Mouse (Mus musculus): ENCODE measurements around the gene Ezr.
A peak's percentile ranks its signal among the peaks of the same experiment; 100 is the strongest.

The Ezr gene

DNA sequence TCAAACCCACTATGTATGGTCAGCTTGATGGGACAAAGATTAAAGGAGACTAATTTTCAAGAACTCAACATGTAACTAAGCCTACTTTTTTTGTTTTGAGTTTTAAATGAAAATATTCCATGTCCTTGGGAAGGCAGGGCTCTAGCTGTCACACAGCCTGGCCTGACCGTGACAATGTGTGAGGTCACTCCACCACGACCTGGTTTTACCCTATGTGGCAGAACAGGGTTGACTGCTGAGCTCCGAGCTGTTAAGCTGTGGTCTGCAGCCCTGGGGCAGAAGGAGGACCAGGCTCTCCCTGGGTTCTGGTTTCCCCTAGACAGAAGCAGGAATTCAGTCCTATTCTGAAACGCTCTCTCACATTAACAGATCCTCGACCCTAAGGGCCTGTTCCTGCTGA lies 14.8 kb downstream of the Ezr start:
- no peak for DNase-seq

DNA sequence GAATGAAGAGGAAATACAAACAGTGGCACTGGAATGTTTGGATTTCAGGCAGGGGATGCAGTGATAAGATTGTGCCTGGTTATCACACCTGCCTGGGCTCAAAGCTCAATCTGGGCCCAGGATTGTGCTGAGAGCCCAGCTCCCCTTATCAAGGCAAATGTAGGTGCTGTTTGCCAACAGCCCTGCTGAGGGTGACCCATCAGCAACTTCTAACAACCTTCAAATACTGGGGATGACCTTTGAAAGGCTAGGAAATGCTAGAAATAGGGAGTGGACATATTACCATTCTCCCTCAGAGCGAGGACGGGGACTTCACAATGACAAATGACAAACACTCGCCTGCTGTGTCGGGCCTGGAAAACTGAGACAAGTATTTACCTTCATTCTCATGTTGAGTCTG lies 15.8 kb downstream of the Ezr start:
- no peak for DNase-seq

DNA sequence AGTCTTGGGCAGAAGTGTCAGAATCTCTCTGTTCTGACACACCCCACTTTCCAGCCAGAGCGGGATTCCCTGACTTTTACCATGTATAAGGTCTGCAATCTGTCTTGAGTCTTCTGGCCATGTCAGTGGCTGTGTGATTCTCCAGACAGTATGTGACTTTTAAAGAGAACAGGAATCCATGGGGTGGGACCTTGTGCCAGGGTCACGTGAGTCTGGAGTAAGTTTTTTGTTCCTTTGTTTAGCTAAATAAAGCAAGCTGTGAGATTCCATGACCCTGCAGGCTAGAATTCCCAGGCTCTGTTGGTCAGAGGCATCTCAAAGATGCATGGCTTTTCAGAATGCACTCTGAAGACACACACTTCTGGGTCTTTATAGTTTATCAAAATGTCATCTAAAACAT lies 16.7 kb downstream of the Ezr start:
- DNase-seq, result no peak

DNA sequence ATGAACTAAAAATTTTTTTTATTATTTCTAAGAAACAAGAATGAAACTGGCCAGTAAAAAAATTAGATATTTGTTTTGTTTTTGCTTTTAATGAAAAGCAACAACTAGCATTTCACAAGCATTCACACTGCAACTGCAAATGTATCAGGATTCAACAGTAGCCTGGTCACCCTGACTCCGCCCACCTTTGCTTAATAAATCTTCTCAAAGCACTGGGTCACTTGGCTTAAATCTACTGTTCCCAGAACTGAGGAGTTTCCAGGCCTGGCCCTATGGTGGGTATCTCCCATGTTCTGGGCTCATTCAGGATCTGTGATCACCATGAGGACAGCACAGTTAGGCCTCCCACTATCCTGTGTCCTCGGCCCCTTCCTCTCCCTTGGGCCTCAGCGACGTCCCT lies 17.9 kb downstream of the Ezr start:
- no peak for DNase-seq

DNA sequence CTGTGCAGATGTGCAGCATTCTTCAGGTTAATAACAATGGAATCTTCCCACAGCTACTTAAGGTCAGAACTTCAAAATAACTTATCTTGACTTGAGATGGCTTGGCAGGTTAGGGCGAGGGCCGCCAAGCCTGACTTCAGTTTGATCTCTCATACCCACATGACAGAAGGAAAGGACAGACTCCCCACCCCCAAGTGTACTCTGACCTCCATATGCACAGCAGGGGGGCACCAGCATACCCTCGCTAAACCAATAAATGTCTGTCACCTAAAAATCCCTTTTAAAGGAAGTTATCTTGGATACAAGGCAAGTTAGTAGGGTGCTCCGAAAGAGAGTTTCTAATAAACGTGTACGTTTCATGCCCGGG lies 18.4 kb downstream of the Ezr start:
- no peak for DNase-seq

DNA sequence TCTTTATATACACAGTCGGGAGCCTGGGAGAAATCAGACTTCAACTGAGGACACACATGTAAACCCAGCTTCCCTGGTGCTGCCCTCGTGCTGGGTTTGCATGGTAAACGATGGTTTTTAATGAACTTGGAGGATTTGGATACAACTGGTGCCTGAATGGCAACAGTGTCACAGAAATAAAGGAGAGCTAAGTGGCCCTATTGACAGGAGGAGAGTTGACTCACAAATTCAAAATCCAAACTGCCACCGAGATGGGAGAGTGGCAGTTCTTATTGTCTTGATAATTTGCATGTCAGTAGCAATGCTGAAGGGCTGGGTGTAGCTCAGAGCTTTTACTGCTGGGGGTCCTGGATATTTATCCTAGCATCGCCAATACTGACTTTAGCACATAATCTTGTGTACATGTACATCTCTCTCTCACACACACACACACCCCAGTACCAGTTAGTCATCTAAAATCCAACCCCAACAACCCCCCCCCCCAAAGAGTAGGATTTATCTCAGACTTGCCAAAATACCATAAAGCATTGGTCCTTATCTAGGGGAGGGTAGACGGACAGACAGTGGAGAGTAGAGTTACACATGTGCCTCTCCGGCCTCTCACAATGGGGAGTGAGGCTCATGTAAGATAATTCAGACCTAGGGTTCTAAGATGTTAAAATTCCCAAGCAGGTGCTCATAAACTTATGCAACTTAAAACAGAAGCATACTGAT lies 18.9 kb downstream of the Ezr start:
- DNase-seq, result no peak

DNA sequence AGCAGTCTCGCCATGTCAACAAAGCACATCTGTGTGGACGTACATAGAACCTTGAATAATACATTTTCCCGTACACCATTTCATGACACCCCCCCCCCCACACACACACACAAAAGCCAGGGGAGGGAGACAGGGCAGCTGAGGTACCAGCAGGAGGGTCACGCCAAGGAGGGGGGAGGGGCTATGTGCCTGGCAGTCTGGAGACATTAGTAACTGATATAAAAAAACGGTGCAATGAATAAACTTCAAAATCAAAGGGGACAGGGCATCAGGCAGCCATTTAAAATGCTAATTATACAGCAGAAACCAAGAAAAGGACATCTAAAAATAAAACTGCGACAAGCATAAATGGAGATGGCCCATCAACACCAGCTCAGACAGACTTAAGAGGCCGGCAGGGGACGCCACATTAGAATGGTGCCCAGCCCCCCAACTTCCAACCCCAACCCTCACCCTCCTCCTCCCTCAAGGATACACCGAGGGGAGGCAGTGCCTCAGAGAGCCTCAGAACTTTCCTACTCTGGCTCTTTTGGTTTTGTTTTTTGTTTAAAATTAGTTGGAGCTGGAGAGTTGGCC lies 22.8 kb downstream of the Ezr start:
- DNase-seq, result no peak

DNA sequence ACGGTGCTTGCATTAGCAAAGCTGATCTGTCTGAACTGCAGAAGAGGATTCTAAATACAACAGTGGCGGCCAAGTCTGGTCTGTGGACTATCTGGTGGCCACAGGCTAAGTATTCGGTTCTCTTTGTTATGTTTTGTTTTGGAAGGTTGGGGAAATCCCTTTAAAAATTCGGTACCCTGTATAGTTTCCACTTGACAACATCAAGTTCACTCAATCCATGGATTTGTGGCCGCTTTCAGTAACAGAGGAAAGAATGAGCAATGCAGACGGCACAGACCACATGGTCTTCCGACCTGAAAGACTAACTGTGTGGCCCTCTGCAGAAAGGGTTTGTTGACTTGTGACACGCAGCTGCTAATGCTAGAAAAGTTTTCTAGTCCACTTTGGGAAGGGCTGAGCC lies 23.7 kb downstream of the Ezr start:
- no peak for DNase-seq

DNA sequence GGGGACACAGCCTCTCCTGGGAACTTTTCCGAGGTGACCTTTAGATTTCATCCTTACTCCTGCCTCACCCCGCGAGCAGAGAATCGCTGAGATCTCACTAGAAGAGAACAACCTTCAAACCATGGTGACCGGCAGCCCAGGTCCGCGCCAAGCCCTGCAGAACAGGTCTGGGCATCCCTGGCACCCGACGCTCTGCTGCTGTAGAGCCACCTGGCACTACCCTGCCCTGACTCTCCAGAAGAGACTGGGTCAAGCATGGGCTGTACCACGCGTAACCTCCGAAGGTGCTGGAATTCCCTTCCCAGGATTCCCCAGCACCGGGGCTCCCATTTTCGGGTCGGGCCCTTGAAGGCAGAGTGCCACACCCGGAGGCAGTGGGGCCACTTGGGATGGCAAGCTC lies 24.7 kb downstream of the Ezr start:
- no peak for DNase-seq

DNA sequence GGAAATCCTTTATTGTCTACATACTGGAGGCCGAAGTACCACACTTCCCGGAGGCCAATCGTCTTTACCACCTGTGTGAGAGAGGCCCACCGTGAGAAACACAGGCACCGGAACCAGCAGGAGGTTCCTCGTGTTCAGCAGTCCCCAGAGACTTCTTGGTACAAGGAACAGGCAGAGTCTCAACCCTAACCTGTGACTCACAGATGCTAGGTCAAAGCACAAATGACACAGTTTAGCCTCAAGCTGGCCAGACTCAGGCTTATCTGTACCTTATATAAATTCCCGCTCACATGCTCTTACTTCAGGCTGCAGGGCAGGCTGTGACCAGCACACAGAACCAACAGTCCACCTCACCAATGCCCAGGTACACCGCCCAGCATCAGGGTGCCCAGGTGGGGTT lies 26.7 kb downstream of the Ezr start:
- DNase-seq, result no peak

DNA sequence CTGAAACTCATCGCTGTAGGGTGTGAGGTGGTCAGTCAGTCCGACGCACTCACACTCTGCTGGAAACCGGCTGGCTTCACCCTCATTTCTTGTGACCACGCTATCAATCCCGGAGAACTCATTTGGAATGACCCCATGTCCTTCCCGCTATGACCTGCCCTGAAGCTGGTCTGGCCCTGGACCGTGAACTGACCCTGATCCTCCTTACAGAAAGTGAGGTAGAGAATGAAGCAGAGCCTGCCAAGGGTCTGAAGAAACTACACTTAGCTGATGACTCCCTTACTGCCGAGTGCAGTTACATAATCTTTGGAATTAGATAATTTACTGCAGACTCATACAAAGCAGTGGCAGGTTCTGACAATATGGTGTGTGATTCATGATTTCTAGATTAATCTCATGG lies 27.4 kb downstream of the Ezr start:
- DNase-seq, result no peak

DNA sequence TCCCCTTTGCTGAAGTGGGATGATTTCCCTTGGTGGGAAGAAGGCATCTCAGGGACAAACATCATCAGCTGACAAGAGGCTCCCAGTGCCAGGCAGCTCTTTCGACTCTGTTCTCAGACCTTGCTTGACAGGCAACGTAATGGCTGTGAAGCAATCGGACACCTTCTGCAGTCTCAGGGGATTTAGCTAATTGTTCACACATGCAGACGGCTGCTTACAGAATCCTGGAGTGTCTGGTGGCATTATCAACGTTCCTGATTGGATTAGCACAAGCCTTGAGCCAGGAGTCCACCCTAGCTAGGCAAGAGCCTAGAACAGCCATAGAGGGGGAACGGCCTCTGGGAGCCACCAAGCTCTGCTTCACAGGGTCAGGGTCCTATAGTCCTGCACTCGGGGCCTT lies 30.2 kb downstream of the Ezr start:
- no peak for DNase-seq

DNA sequence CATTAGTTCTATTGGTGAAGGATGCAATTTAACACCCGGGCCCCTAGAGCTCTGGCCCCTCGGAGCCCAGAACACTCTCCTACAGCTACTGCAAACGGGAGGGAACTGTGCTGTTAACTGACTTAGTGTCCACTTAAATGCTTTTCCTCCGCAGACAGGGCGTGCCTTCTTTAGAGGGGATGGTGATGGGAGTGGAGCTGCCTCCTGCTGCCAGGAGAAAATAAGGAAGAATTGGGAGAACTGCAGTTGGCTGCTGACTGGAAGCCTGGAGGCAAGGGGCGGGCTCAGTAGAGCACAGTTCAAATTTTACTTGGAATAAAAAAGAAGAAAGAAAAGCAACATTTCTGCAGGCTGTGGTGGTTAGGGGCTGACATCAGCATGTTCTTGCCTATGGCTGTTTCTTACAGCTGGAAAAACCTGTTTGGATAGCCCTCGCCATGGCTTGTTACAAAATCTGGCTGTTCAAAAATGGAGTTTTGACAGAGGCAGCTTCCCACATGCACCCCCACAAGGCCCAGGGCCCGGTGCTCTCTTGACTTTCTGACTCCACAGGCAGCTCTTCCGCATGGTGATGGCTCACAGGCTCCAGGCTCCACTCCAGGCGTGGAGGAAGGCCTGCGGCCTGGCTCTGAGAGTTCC lies 31.2 kb downstream of the Ezr start:
- DNase-seq, result no peak

DNA sequence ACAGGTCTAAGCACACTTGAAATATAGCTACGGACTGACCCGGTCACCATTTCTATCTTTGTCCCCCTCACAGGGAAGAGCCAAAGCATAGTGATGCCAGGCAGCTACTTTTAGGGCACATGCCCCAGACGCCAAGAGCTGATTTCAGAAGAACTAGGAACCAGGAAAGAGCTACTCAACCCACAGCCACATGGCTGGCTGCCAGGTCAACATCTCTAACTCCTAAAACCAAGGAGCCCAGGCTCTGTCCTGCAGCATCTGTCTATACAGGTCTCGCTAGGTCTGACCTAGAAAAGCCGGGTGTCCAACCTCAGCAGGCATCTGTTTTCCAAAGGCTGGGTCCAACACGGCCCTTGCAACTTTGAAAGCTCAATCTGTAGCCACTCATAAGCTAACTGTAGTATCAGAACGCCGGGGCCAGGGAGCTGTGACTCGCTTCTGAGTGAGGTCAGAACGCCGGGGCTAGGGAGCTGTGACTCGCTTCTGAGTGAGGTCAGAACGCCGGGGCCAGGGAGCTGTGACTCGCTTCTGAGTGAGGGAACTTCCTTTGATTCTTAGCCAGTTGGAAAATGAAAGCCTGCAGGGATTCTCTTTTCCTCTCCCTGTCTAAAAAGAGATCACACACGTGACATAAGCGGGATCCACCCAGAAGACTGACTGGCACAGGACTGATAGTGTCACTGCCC lies 33.7 kb downstream of the Ezr start:
- no peak for DNase-seq

DNA sequence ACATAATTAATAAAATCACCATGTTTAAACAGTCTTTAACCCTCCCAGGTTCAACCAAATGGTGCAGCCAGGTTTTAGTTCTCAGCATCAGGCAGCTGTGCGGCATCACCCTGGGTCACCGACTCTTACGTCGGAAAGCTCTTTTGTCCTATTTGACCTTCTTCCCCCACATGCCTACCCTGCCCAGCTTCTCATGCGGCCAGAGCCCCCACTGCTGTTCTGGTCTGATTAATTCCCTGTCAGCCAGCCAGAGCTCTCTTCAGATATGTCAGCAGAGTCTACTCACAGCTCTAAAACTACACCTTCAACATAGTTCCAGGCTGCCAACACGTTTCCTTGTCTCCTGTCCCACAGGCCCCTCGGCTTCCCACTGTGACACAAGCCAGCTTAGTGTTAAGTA lies 35.1 kb downstream of the Ezr start:
- DNase-seq, result no peak

DNA sequence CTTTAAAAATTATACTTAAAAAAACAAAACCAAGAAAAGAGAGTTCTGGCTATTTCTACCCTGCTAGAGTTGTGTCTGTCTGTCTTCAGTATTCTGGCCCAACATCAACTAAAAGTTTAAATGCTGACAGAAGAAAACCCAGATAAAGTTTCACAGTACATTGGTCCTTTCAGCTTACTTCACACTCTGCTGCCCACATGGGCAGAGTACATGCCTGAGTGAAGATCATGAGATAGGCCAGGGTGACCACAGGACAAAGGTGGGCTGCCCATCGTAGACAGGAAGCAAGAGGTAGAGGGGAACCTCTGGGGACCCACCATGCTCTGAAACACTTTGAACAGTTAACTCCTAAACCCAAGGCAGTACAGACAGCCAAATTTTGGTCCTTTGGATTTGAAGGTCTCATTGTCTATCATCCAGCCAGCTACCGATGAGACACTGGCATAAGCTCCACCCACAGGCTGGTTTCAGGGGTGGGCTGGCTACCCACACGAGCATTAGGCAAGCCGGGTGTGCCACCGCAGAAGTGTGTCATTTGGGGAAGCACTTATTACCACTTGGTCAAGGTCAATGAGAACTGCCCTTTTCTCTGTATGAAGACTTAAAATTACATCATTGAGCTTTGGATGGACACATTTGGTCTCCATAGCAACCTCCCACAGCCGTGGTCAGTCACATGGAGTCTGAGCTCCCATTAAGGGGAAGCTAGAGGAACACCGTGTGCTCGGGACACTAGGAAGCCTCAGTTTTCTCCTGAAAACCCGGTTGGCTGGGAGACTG lies 35.9 kb downstream of the Ezr start:
- no peak for DNase-seq

DNA sequence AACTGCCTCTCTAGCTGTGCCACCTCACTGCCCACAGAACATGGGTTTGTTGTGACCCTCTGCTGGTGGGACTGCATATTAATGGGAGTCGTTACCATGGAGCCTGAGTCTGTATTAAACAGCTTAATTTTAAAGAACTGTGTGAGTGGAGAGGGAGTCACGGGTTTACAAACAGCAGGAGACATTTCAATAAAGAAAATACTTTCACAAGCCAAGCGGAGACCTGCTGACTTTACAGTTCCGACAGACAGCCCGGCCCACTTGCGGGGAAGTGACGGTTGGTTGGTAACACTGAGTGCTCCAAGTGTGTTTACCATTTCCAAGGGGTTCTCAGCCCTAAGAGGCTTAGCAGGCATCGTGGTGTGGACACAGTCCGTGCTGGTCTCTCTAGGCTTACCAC lies 36.6 kb downstream of the Ezr start:
- DNase-seq, result no peak

DNA sequence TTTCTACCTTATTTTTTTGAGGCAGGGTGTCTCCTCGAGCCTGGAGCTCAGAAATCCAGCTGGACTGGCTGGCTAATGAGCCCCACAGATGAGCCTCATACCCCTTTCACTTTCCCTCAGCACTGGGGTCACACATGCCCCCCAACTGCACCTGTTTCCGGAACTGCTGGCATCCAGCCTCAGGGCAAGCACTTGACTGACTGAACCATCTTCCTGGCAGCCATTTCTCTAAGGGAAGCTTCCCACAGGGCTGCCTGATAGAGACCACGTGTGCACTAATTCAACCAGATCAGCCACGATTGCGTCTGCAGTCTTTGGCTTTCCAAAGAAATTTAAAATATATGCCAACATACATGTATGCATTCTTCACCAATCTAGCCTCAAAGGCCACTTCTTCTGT lies 37.1 kb downstream of the Ezr start:
- DNase-seq, result peak; percentile 64

DNA sequence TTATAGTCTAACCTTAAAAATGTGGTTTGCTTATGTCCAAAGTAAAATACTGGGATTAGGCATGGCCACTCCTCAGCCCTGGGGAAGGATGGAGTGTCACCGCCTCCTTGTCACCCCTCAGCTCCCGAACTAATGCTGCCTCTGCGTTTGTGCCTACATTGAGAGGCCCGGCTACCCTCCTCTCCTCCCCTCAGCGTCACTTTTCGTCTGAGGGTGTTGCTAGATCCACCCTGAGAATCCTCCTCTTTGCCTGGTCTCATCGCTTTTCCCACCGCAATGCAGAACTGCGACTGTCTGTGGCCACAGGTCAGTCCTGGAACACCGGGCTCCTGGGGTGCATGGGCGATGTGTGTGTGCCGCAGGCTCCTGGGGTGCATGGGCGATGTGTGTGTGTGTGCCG lies 37.7 kb downstream of the Ezr start:
- DNase-seq, result no peak

DNA sequence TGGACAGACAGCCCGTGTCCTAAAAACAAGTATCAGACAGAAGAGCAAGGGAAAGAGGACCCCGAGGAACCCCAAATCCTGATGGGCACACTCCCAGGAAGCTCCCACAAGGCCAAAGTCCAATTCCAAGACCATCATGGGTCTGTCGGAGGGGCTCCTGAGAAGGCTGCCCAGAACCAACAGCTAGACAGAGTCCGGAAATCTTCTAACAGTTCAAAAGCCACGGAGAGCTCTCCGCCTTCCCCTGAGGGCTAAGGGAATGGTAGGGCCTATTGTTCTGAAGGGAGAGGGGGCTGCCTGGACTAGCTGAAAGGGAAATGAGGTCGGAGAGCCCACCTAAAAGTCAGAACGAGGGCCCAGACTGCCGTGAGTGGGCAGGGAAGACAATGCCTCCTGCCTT lies 38.2 kb downstream of the Ezr start:
- DNase-seq, result peak; percentile 52

DNA sequence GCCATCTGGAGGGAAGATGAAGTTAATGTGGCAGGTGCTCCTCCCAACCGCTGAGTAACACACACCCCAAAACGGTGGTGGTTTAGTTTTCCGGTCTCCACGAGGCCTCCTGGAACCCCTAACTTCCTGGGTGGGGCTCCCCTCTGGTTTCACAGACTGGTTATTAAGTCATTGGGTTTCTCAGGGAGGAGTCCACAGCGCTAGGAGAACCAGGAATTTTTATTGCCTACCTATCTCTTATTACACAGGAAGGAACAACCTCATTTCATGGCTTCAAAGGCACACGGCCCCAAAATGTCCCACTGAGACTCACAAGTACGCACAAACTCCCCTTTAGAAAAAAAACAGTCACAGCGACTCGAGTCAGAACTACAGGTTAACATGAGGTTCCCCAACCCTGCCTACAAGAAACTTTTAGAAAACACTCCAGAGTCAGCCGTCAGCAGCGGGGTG lies 38.8 kb downstream of the Ezr start:
- DNase-seq, result peak; percentile 84

DNA sequence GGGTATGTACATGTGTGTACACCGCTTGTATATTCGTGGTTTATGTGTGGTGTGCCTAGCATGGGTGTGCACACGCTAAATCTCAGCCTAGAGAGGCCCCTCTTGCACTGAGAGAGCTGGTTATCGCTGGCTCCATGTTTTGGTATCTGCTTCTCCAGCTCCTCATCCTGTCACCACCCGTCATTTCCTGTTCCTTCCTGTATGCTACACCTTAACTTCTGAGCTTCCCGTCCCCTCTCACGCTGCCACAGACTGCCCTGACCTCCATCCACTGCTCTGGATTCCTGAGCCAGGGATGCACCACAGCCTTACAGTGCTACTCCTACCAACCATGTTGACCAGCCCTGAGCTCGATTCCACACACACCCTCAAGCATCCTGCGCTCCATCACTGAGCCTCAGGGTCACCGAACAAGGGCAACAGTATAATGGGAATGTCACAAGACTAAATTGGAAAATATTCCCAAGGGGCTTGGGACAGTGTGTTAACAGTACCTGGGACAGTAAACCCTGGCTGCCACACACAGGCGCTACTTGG lies 39.5 kb downstream of the Ezr start:
- DNase-seq, result peak; percentile 46
